Mouse (Mus musculus) midbrain, postnatal 0 days (tissue): ENCODE data around the gene Rab15. TPM values are rescaled to one million over a fixed set of nuclear protein-coding genes. Genes with fewer than 3 reads are reported as not detected.

Experiments used
- ATAC-seq: fragments of 200-750 bp; cut with Nextera tagmentation; 2 replicates; pipeline ENCODE4 v1.8.0; 2017; ENCODE audit warnings: moderate number of reproducible peaks, mild to moderate bottlenecking, moderate TSS enrichment, moderate library complexity; ENCODE audit not compliant: low FRiP score
- DNase-seq: peaks from one replicate; pipeline ENCODE4 v3.0.0-alpha.2; 2015; ENCODE audit warnings: low spot score
- H3K27ac ChIP-seq: fragments of 300-500 bp; sonication (generic); 2 replicates; pipeline ENCODE4 v1.5.1; 2014; ENCODE audit warnings: low read depth, mild to moderate bottlenecking, low read length, mixed read lengths
- H3K27me3 ChIP-seq: fragments of 300-500 bp; sonication (generic); 2 replicates; pipeline ENCODE4 v1.6.1; 2014; ENCODE audit warnings: low read length, control low read depth, mixed read lengths; ENCODE audit not compliant: insufficient read depth
- H3K36me3 ChIP-seq: fragments of 300-500 bp; sonication (generic); 2 replicates; pipeline ENCODE4 v1.6.1; 2014; ENCODE audit warnings: low read length, control low read depth, mixed read lengths; ENCODE audit not compliant: insufficient read depth
- H3K4me1 ChIP-seq: fragments of 300-500 bp; sonication (generic); 2 replicates; pipeline ENCODE4 v1.6.1; 2014; ENCODE audit warnings: mild to moderate bottlenecking, control low read depth, antibody characterized with exemption, low read length, mixed read lengths; ENCODE audit not compliant: insufficient read depth
- H3K4me2 ChIP-seq: fragments of 300-500 bp; sonication (generic); 2 replicates; pipeline ENCODE4 v1.6.1; 2014; ENCODE audit warnings: low read depth, mild to moderate bottlenecking, low read length, mixed read lengths; ENCODE audit not compliant: poor library complexity, severe bottlenecking
- H3K4me3 ChIP-seq: fragments of 300-500 bp; sonication (generic); 2 replicates; pipeline ENCODE4 v1.5.1; 2014; ENCODE audit warnings: low read depth, mild to moderate bottlenecking, low read length, moderate library complexity
- H3K9ac ChIP-seq: fragments of 300-500 bp; sonication (generic); replicated peaks from 2 replicates; pipeline ENCODE4 v1.6.1; 2014; ENCODE audit warnings: mild to moderate bottlenecking, low read length, moderate library complexity, mixed read lengths; ENCODE audit not compliant: poor library complexity, severe bottlenecking
- H3K9me3 ChIP-seq: fragments of 300-500 bp; sonication (generic); 2 replicates; pipeline ENCODE4 v1.6.1; 2016; ENCODE audit warnings: low read length, control low read depth
- CTCF ChIP-seq: IDR thresholded peaks from 2 replicates; pipeline ENCODE4 v1.5.1; 2016; ENCODE audit warnings: antibody characterized with exemption, mild to moderate bottlenecking
- WGBS: fragments of 180-500 bp; shearing (Covaris S2); extraction: QIAGEN DNeasy Blood & Tissue Kit; methylation state at CpG from one replicate; pipeline ENCODE4 v1.1.7; 2014; 5-methylcytosine and 5-hydroxymethylcytosine counted together
- polyA plus RNA-seq: library from polyadenylated mRNA; unstranded; fragments of >200 nt; fragmentation: Nextera tagmentation; extraction: Ambion mirVana; gene quantifications from 2 replicates; pipeline ENCODE4 v1.2.1, GENCODE M21; 2015
- total RNA-seq: library from RNA; depleted of rRNA; stranded (reverse); fragments of >200 nt; gene quantifications from 2 replicates; pipeline ENCODE4 v1.2.3, GENCODE M21; 2014

The Rab15 gene
- total and polyA plus RNA-seq, 2 experiments from 2014 or later, result 57.2 to 122 TPM

DNA sequence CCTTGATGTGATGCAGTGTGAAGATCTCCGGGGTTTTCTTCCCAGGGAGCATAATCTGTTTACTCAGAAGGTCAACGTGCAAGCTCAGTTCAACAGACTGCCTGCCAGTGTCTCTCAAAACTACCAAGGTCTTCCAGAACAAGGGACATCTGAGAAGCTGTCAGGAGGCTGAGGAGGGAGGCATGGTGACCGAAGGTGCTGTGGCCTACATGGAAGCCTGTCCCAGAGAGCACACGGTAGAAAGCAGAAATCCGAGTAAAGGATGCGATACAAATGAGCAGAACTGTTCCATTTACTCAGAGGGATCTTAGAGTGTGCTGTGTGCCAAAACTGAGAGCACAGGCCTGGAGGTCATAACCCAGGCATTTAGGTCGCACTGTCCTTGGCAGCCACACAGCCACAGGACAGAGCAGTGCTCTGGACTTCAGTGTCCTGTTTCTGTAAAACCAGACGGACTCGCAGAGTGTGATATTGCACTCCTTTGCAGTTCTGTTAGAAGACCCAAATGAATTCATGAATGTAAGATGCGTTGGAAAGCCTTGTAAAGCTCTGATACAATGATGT is 38.6 kb downstream of the Rab15 start:
- no peaks in the 10 kb centered on the region for H3K27me3 ChIP-seq
- DNase-seq (no peak), ATAC-seq (no peak)
- H3K4me2 ChIP-seq, result no peak overlapping the region
- H3K4me3 ChIP-seq, result no peak overlapping the region
- no peak for TF ChIP-seq CTCF
- no peaks in the 10 kb centered on the region for H3K36me3 ChIP-seq
- no peaks in the 10 kb centered on the region for H3K4me1 ChIP-seq
- no peaks in the 10 kb centered on the region for H3K9me3 ChIP-seq
- no peak overlapping the region for H3K27ac ChIP-seq
- 71% methylated on average over 10 of the region's 10 CpGs for WGBS
- no peak overlapping the region for H3K9ac ChIP-seq

DNA sequence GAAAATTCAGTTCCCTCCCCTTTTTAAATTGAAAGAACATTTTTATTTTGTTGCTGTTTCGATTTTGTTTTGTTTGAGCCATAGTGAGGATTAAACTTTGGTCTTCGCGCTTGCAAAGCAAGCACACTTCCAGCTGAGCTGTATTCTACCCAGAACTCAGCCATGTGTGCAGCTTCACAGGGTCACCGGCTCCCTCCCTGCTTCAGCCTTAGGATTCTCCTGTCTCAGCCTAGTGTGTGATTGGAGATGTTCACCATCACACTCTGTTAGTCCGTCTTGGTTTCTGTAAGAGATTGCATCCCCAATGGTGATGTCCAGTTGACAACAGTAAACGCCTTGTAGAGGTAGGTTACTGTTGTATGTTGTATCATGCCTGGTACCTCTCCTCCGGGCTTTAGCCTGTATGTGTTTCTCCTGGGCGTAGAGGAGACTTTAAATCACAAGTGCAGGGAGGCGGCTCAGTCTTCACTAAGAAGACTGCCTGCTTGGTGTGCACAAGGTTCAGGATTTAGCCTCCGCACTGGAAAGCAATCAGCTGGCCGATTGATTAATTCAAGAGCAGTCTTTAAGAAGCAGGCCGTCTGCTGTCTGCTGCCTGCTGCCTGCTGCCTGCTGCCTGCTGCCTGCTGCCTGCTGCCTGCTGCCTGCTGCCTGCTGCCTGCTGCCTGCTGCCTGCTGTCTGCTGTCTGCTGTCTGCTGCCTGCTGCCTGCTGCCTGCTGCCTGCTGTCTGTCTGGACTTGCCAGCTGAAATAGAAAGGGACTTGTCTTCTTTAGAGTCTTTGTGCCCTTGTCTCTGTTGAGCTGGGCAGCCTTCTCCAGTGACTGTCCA is 41.9 kb downstream of the Rab15 start:
- 53% methylated on average over 12 of the region's 12 CpGs for WGBS
- no peaks in the 10 kb centered on the region for H3K4me1 ChIP-seq
- H3K36me3 ChIP-seq, result no peaks in the 10 kb centered on the region
- ATAC-seq (no peak), DNase-seq (peak; percentile 50)
- no peaks in the 10 kb centered on the region for H3K9me3 ChIP-seq
- no peaks in the 10 kb centered on the region for H3K27me3 ChIP-seq
- H3K4me3 ChIP-seq, result no peak overlapping the region
- H3K9ac ChIP-seq, result no peak overlapping the region
- no peak overlapping the region for H3K4me2 ChIP-seq
- no peak for TF ChIP-seq CTCF
- no peak overlapping the region for H3K27ac ChIP-seq

DNA sequence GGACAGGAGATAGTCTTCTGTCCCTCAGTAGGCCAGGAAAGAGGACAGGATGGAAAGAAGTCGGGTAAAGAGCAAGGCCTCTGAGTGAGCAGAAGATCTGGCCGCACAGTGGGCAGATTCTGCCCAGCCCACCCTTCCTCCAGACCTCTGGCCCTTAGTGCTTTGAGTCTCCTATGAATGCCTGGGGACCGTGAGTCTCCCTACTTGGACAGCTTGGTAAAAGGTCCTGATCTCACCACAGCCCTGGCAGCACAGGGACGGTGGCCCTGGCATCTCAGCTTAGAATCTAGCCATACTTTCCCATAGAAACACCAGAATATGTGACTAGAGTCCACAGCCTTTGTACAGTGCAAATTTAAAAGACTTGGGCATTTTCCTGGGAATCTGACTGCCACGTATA is 42.8 kb downstream of the Rab15 start:
- ATAC-seq (no peak), DNase-seq (no peak)
- Histone ChIP-seq H3K36me3 (no peaks in the 10 kb centered on the region), H3K27ac (no peak overlapping the region), H3K9me3 (no peaks in the 10 kb centered on the region), H3K4me3 (no peak overlapping the region), H3K4me1 (no peaks in the 10 kb centered on the region), H3K9ac (no peak overlapping the region), H3K27me3 (no peaks in the 10 kb centered on the region), H3K4me2 (no peak overlapping the region)
- WGBS, result 70% methylated on average over 5 of the region's 5 CpGs
- no peak for TF ChIP-seq CTCF

- Histone ChIP-seq H3K36me3 (no peaks in the 10 kb centered on the region), H3K27me3 (no peaks in the 10 kb centered on the region), H3K27ac (no peak overlapping the region), H3K4me3 (no peak overlapping the region), H3K9ac (no peak overlapping the region), H3K4me1 (no peaks in the 10 kb centered on the region), H3K4me2 (no peak overlapping the region), H3K9me3 (no peaks in the 10 kb centered on the region)
- ATAC-seq (no peak), DNase-seq (no peak)
- 86% methylated on average over 10 of the region's 10 CpGs for WGBS
- TF ChIP-seq CTCF, result no peak; the same call in none of the 2 replicates
Measured at GRCm38 (mm10) chr12:76778305-76779083, 44.2 kb downstream of the Rab15 start.

GRCm38 (mm10) chr12:76777845-76778244 is 44.9 kb downstream of the Rab15 start:
- H3K9me3 ChIP-seq, result no peaks in the 10 kb centered on the region
- TF ChIP-seq CTCF, result peak; percentile 34

GRCm38 (mm10) chr12:76776898-76777297 is 45.8 kb downstream of the Rab15 start:
- ATAC-seq (no peak), DNase-seq (no peak)
- H3K36me3 ChIP-seq, result no peaks in the 10 kb centered on the region
- no peak overlapping the region for H3K4me3 ChIP-seq
- no peak overlapping the region for H3K9ac ChIP-seq
- no peak for TF ChIP-seq CTCF
- no peak overlapping the region for H3K27ac ChIP-seq
- 92% methylated on average over 5 of the region's 5 CpGs for WGBS
- H3K4me2 ChIP-seq, result no peak overlapping the region
- H3K9me3 ChIP-seq, result no peaks in the 10 kb centered on the region
- H3K27me3 ChIP-seq, result no peaks in the 10 kb centered on the region
- H3K4me1 ChIP-seq, result no peaks in the 10 kb centered on the region

More at GRCm38 (mm10) chr12:76777845-76778244, 44.9 kb downstream of the Rab15 start:
- H3K36me3 ChIP-seq, result no peaks in the 10 kb centered on the region
- ATAC-seq, result no peak
- no peaks in the 10 kb centered on the region for H3K27me3 ChIP-seq
- DNase-seq, result no peak
- H3K4me1 ChIP-seq, result no peaks in the 10 kb centered on the region
- H3K9ac ChIP-seq, result no peak overlapping the region
- H3K4me2 ChIP-seq, result no peak overlapping the region
- no peak overlapping the region for H3K27ac ChIP-seq
- no peak overlapping the region for H3K4me3 ChIP-seq
